Mouse (Mus musculus): ENCODE results near the gene Cdh4. TPM values are rescaled to one million over a fixed set of nuclear protein-coding genes. Genes with fewer than 3 reads are reported as not detected.

Gene Cdh4
- total RNA-seq, 1 experiment, result 1.9 TPM

GRCm38 (mm10) chr2:179443959-179444358 lies 1.7 kb downstream of the Cdh4 start:
- H3K27ac ChIP-seq (ENCODE audit: insufficient read depth, low read depth, low read length, poor library complexity, severe bottlenecking), result no peak overlapping the region
- in situ Hi-C loops (cut with MboI; ENCODE audit: low sequenced_read_pairs in 2 of 2, unreplicated experiment in 2 of 2), result no loop called here
- no peaks in the 10 kb centered on the region for H3K9me3 ChIP-seq (ENCODE audit: control insufficient read depth, insufficient read depth, low read depth, low read length)
- H3K4me3 ChIP-seq (ENCODE audit: insufficient read depth in 1 of 2, low read depth in 1 of 2, low read length in 2 of 2, poor library complexity in 1 of 2, severe bottlenecking in 1 of 2), result no peak overlapping the region
- DNase-seq (ENCODE audit: low read depth, low spot score), result no peak
- H3K4me1 ChIP-seq (ENCODE audit: control insufficient read depth in 2 of 2, insufficient read depth in 2 of 2, low read length in 2 of 2, poor library complexity in 1 of 2), result peaks cover 0 to 2% of the 10 kb centered on the region in 2 experiments; a peak in 1 of 4 replicates
- TF ChIP-seq MAFK (IDR thresholded peaks at IDR 0.05; ENCODE audit: insufficient read depth, low read depth, low read length) (no peak), HCFC1 (IDR thresholded peaks at IDR 0.05; ENCODE audit: borderline replicate concordance, insufficient read depth, low read length) (no peak), CHD2 (IDR thresholded peaks at IDR 0.05; ENCODE audit: low read depth, low read length) (no peak), ZC3H11A (IDR thresholded peaks at IDR 0.05; ENCODE audit: borderline replicate concordance, low read depth, low read length) (no peak), ZNF384 (IDR thresholded peaks at IDR 0.05; ENCODE audit: low read depth, low read length) (no peak)
- no peak overlapping the region for H3K9ac ChIP-seq (ENCODE audit: insufficient read depth, low read depth, low read length, poor library complexity, severe bottlenecking)
- H3K36me3 ChIP-seq (ENCODE audit: control insufficient read depth, insufficient read depth, low read length, poor library complexity, severe bottlenecking), result no peaks in the 10 kb centered on the region

- Histone ChIP-seq H3K36me3 (ENCODE audit: control insufficient read depth, insufficient read depth, low read length, poor library complexity, severe bottlenecking) (no peaks in the 10 kb centered on the region), H3K4me3 (ENCODE audit: insufficient read depth in 1 of 2, low read depth in 1 of 2, low read length in 2 of 2, poor library complexity in 1 of 2, severe bottlenecking in 1 of 2) (no peak overlapping the region), H3K27ac (ENCODE audit: insufficient read depth, low read depth, low read length, poor library complexity, severe bottlenecking) (no peak overlapping the region), H3K9ac (ENCODE audit: insufficient read depth, low read depth, low read length, poor library complexity, severe bottlenecking) (no peak overlapping the region), H3K4me1 (ENCODE audit: control insufficient read depth in 2 of 2, insufficient read depth in 2 of 2, low read length in 2 of 2, poor library complexity in 1 of 2) (no peaks in the 10 kb centered on the region), H3K9me3 (ENCODE audit: control insufficient read depth, insufficient read depth, low read depth, low read length) (no peaks in the 10 kb centered on the region)
- DNase-seq (ENCODE audit: low read depth, low spot score), result no peak
- TF ChIP-seq ZC3H11A (IDR thresholded peaks at IDR 0.05; ENCODE audit: borderline replicate concordance, low read depth, low read length) (no peak), ZNF384 (IDR thresholded peaks at IDR 0.05; ENCODE audit: low read depth, low read length) (no peak), MAFK (IDR thresholded peaks at IDR 0.05; ENCODE audit: insufficient read depth, low read depth, low read length) (no peak), HCFC1 (IDR thresholded peaks at IDR 0.05; ENCODE audit: borderline replicate concordance, insufficient read depth, low read length) (no peak), CHD2 (IDR thresholded peaks at IDR 0.05; ENCODE audit: low read depth, low read length) (no peak)
- in situ Hi-C loops (cut with MboI; ENCODE audit: low sequenced_read_pairs in 2 of 2, unreplicated experiment in 2 of 2), result no loop called here
These were observed 6.0 kb downstream of the Cdh4 start for GRCm38 (mm10) chr2:179448256-179448655.

GRCm38 (mm10) chr2:179449018-179449417 lies 6.8 kb downstream of the Cdh4 start:
- Histone ChIP-seq H3K36me3 (ENCODE audit: control insufficient read depth, insufficient read depth, low read length, poor library complexity, severe bottlenecking) (no peaks in the 10 kb centered on the region), H3K9ac (ENCODE audit: insufficient read depth, low read depth, low read length, poor library complexity, severe bottlenecking) (no peak overlapping the region), H3K4me1 (ENCODE audit: control insufficient read depth in 2 of 2, insufficient read depth in 2 of 2, low read length in 2 of 2, poor library complexity in 1 of 2) (no peaks in the 10 kb centered on the region), H3K4me3 (ENCODE audit: insufficient read depth in 1 of 2, low read depth in 1 of 2, low read length in 2 of 2, poor library complexity in 1 of 2, severe bottlenecking in 1 of 2) (no peak overlapping the region), H3K9me3 (ENCODE audit: control insufficient read depth, insufficient read depth, low read depth, low read length) (no peaks in the 10 kb centered on the region), H3K27ac (ENCODE audit: insufficient read depth, low read depth, low read length, poor library complexity, severe bottlenecking) (no peak overlapping the region)
- in situ Hi-C loops (cut with MboI; ENCODE audit: low sequenced_read_pairs in 2 of 2, unreplicated experiment in 2 of 2), result no loop called here
- TF ChIP-seq ZC3H11A (IDR thresholded peaks at IDR 0.05; ENCODE audit: borderline replicate concordance, low read depth, low read length) (peak; percentile 68; the same call in 1 of the 2 replicates), CHD2 (IDR thresholded peaks at IDR 0.05; ENCODE audit: low read depth, low read length) (no peak), ZNF384 (IDR thresholded peaks at IDR 0.05; ENCODE audit: low read depth, low read length) (no peak), MAFK (IDR thresholded peaks at IDR 0.05; ENCODE audit: insufficient read depth, low read depth, low read length) (no peak), HCFC1 (IDR thresholded peaks at IDR 0.05; ENCODE audit: borderline replicate concordance, insufficient read depth, low read length) (no peak)
- peak; percentile 29 for DNase-seq (ENCODE audit: low read depth, low spot score)

- Histone ChIP-seq H3K9me3 (ENCODE audit: control insufficient read depth, insufficient read depth, low read depth, low read length) (peaks cover 15% of the 10 kb centered on the region), H3K27ac (ENCODE audit: insufficient read depth, low read depth, low read length, poor library complexity, severe bottlenecking) (no peak overlapping the region), H3K36me3 (ENCODE audit: control insufficient read depth, insufficient read depth, low read length, poor library complexity, severe bottlenecking) (no peaks in the 10 kb centered on the region), H3K4me3 (ENCODE audit: insufficient read depth in 1 of 2, low read depth in 1 of 2, low read length in 2 of 2, poor library complexity in 1 of 2, severe bottlenecking in 1 of 2) (no peak overlapping the region), H3K4me1 (ENCODE audit: control insufficient read depth in 2 of 2, insufficient read depth in 2 of 2, low read length in 2 of 2, poor library complexity in 1 of 2) (no peaks in the 10 kb centered on the region), H3K9ac (ENCODE audit: insufficient read depth, low read depth, low read length, poor library complexity, severe bottlenecking) (no peak overlapping the region)
- in situ Hi-C loops (cut with MboI; ENCODE audit: low sequenced_read_pairs in 2 of 2, unreplicated experiment in 2 of 2), result no loop called here
- TF ChIP-seq HCFC1 (IDR thresholded peaks at IDR 0.05; ENCODE audit: borderline replicate concordance, insufficient read depth, low read length), result no peak
- TF ChIP-seq ZNF384 (IDR thresholded peaks at IDR 0.05; ENCODE audit: low read depth, low read length), result no peak
- TF ChIP-seq ZC3H11A (IDR thresholded peaks at IDR 0.05; ENCODE audit: borderline replicate concordance, low read depth, low read length), result no peak
- no peak for DNase-seq (ENCODE audit: low read depth, low spot score)
These were observed 17.0 kb downstream of the Cdh4 start for GRCm38 (mm10) chr2:179459196-179459595.

GRCm38 (mm10) chr2:179459606-179460005 lies 17.4 kb downstream of the Cdh4 start:
- Histone ChIP-seq H3K4me3 (ENCODE audit: insufficient read depth in 1 of 2, low read depth in 1 of 2, low read length in 2 of 2, poor library complexity in 1 of 2, severe bottlenecking in 1 of 2) (no peak overlapping the region), H3K9ac (ENCODE audit: insufficient read depth, low read depth, low read length, poor library complexity, severe bottlenecking) (no peak overlapping the region), H3K27ac (ENCODE audit: insufficient read depth, low read depth, low read length, poor library complexity, severe bottlenecking) (no peak overlapping the region), H3K9me3 (ENCODE audit: control insufficient read depth, insufficient read depth, low read depth, low read length) (peaks cover 15% of the 10 kb centered on the region), H3K36me3 (ENCODE audit: control insufficient read depth, insufficient read depth, low read length, poor library complexity, severe bottlenecking) (no peaks in the 10 kb centered on the region), H3K4me1 (ENCODE audit: control insufficient read depth in 2 of 2, insufficient read depth in 2 of 2, low read length in 2 of 2, poor library complexity in 1 of 2) (no peaks in the 10 kb centered on the region)
- TF ChIP-seq ZNF384 (IDR thresholded peaks at IDR 0.05; ENCODE audit: low read depth, low read length), result no peak
- TF ChIP-seq MAFK (IDR thresholded peaks at IDR 0.05; ENCODE audit: insufficient read depth, low read depth, low read length), result no peak
- no peak for TF ChIP-seq CHD2 (IDR thresholded peaks at IDR 0.05; ENCODE audit: low read depth, low read length)
- no peak for TF ChIP-seq ZC3H11A (IDR thresholded peaks at IDR 0.05; ENCODE audit: borderline replicate concordance, low read depth, low read length)
- no peak for TF ChIP-seq HCFC1 (IDR thresholded peaks at IDR 0.05; ENCODE audit: borderline replicate concordance, insufficient read depth, low read length)
- no peak for DNase-seq (ENCODE audit: low read depth, low spot score)
- in situ Hi-C loops (cut with MboI; ENCODE audit: low sequenced_read_pairs in 2 of 2, unreplicated experiment in 2 of 2), result no loop called here
